Mouse (Mus musculus): ENCODE results near the gene Git2.

Gene Git2

DNA sequence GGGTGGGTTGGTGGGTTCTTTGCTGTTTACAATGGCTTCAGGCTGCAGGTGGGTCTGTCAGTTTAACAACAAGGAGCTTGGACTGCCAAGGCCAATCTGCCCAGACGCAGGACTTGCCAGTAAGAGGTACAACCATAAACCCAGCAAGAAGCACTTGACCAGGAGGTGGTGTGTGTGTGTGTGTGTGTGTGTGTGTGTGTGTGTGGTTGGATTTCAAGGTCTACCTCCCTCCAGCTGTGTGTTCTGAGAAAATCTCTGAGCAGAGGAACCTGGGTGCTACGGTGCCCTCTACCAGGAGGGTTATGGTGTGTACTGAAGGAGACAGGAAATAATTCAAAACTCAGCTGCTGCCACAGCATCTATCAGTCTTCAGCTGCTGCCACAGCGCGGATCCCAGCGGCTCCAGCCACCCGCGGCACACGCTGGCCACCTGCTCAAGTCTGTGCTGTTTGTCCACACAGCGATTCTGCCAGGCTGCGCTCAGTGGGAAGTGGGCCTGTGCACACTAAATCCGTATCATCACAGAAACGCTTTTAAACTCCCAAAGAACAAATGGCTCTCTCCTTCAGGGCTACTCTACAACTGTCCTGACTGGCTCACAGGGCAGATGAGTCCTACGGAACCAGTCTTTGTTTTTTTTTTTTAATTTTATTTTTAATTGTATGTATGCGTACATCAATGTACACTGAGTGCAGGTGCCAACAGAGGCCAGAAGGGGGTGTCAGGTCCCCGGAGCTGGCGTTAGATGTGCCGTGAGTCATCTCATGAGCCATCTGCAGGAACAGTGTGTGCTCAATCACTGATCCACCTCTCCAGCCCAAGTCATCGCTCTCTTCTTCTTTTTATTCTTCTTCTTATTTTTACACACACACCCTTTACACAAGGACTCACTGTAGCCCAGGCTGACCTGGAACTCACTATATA lies 10.2 kb downstream of the Git2 start:
- DNase-seq (ENCODE audit: low spot score) = no peak

DNA sequence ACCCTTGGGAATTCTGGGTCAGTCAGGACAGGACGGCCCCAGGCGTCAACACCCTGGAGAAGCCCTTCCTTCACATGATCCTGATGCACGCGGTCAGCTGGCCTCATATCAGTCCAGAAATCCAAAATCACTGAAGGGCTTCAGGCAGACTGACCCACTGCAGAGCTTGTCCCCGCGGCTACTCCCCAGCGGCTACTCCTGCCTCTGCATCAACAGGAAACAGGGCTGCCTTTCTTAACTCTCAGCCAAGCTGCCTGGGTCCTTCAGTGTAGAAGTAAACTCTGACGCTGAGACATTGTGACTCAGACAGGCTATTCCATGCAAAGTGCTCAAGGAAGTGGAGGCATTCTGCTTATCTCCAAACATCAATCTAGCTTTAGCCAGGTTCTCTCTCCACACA lies 13.3 kb downstream of the Git2 start:
- no peak for DNase-seq (ENCODE audit: low spot score)

DNA sequence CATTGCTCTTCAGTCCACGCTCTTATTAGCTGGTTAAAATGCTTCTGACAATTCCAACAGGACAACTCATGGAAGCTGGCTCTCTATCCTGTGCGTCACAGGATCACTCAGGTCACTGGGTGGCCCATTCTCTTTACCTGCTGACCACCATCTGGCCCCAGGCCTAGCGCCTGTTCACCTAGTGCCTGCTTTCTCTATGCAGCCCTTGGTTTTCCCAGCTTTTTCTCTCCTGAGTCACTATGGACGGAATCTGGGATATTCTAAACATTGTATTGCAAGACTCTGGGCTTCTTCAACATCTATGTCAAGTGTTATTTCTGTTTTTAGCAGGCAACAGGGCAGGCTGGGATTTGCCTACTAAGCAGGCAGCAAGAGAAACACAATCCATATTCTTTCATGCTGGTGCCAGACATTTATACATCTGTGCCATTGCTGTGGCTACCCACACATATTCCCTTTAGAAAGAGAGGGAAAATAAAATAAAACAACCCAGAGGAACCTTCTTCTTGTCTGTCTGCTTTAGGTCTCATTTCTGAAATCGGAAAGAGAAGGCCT lies 15.7 kb downstream of the Git2 start:
- DNase-seq (ENCODE audit: low spot score) = no peak

DNA sequence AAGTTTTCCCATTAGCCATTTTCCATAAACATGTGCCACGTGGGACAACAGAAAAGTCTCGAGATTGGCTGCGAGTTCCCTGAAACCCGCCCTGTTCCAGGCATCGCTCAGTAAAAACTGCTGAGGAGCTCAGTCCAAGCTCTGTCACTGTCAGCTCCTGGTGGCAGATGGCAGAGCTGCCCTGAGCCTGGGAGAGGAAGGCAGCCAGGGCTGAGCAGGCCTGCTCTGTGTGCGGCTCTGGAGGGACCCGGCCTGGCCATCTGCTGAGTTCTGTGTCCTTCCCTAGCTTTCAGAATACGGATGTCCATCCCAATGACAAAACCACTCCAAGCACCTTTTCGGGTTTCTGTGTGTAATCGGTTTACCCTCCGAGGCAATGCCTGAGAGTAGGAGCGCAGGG lies 21.9 kb downstream of the Git2 start:
- no peak for DNase-seq (ENCODE audit: low spot score)

GRCm38 (mm10) chr5:114752397-114752796 lies 22.9 kb downstream of the Git2 start:
- no peak for DNase-seq (ENCODE audit: low spot score)

GRCm38 (mm10) chr5:114750325-114750724 lies 25.0 kb downstream of the Git2 start:
- no peak for DNase-seq (ENCODE audit: low spot score)

- DNase-seq (ENCODE audit: low spot score) = no peak
Observed at GRCm38 (mm10) chr5:114747521-114747920, 27.8 kb downstream of the Git2 start.

DNA sequence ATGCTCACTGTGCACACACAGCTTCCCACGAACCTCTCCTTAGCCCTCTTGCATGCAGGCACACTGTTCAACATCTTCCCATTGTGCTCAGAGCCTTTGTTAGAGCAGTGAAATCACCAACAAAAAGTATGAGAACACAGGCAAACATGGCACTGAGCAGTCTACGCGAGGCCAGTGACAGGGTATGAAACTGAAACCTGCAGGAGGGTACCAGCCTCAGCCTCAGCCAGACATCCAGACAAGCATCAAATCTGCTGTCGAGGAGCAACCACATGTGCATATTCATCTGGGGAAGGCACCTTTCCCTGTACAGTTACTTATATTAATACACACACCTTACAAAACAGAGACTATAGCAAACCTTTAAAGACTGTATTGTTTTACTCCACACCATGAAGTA lies 28.4 kb downstream of the Git2 start:
- no peak for DNase-seq (ENCODE audit: low spot score)

- DNase-seq (ENCODE audit: low spot score) = no peak
Observed at GRCm38 (mm10) chr5:114745581-114745980, 29.7 kb downstream of the Git2 start.

- DNase-seq (ENCODE audit: low spot score) = no peak
Observed at GRCm38 (mm10) chr5:114743697-114744090, 31.6 kb downstream of the Git2 start.

GRCm38 (mm10) chr5:114742998-114743696 lies 32.2 kb downstream of the Git2 start:
- no peak for DNase-seq (ENCODE audit: low spot score)

DNA sequence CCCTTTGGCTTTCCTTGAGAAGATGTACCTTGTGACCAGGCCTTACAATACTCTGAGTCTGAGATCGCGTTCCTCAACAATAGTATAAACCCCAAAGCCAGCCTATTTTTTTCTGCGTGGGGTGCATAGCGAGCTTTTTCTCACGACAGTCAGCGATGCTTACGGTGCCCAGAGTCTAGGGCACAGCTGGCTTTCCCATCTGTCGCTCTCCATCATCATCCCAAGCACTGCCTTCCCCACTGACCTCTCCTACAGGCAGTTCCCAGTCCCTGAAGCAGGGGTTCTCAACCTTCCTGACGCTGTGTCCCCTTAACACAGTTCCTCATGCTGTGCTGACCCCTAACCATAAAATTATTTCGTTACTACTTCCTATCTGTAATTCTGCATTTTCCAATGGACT lies 32.7 kb downstream of the Git2 start:
- DNase-seq (ENCODE audit: low spot score) = no peak

DNA sequence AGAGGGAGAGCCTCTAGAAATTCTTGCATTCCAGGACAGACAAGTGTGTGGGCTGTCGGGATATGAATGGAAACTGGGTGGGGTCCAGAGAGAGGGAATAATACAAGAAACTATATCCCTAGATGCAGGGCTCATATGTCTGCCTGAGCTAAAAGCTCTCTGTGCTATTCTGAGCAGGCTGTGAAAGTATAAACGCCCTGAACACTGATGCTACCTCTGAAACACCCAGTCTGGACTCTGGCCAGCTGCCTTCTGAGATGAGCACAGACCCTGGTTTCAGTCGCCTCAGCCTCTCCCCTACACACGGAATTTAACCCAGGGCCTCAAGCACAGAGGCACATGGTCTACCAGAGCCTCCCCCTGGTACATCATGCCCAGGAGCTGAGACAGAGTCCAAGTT lies 34.7 kb downstream of the Git2 start:
- no peak for DNase-seq (ENCODE audit: low spot score)

GRCm38 (mm10) chr5:114738707-114739241 lies 36.5 kb downstream of the Git2 start:
- DNase-seq (ENCODE audit: low spot score) = no peak

DNA sequence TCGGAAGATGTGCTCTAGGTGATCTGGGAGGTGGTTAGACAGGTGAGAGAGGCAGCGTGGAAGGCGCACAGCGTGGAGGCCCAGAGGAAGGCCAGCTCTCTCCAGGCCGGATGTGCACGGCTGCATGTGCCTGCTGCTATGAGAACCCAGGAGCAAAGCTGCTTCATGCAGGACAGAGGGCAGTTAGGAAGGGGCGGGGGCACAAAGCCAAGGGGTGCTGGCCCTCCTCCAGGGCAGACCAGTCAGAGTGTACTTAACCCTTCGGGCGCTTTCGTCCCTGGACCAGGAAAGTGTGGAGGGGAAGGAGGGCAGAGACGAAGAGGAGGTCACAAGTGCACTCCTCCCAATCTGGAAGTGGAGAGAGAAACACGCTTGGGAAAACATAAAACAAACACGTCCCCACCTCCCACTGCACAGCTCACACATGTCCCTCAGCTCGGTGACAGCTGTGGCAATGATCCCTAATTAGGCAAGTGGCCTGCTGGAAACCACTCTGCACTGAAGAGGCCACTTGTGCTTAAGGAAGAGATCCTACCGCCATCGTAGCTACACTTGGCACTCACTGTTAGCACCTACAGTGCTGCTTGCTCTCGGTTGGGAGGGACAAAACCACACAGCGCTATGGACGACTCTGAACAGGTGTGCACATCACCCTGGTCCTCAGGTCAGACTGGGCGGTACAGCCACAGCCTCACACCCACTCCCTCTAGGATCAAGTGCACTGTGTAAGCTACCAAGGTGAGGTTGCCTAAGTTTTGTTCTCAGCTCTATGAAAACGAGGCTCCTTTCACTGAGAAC lies 38.0 kb downstream of the Git2 start:
- no peak for DNase-seq (ENCODE audit: low spot score)

GRCm38 (mm10) chr5:114733606-114734005 lies 41.7 kb downstream of the Git2 start:
- DNase-seq (ENCODE audit: low spot score) = no peak

- no peak for DNase-seq (ENCODE audit: low spot score)
Observed at GRCm38 (mm10) chr5:114731969-114732368, 43.3 kb downstream of the Git2 start.

DNA sequence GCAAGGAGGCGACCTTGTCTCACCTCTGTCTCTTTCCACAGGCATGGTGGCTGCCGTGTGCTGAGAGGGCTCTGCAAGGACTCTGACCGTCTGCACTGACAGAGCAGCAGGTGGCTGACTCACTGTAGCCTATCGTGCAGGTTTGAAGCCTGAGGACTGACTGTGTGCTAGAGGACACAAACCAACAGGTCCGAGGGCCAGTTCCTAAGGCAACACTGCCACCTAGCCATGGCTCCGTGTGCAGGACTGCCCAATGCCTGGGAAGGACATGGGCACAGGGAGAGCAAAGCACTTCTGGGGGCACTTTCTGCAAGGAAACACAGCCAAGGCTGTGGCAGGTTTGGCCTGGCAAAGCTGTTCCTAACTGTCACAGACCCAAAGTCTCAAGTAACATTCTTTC lies 43.8 kb downstream of the Git2 start:
- DNase-seq (ENCODE audit: low spot score) = no peak

DNA sequence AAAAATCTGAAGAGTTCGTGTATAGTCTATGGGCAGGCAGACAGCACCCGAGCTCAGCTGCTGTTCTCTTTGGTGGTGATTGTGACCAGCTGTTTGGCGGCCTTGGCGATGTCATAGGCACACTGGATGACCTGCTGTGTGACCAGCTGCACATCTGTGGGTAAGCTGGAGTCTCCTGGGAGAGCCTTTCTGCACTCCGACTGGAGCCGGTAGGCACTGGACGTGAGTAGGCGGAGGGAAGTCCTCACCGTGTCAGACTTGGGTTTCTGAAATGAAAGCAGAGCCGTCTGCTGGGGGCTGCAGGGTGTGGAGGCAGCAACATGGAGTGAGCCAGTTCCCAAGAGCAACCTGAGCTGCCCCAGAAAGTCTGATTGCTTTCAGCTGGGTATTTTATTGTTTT lies 45.2 kb downstream of the Git2 start:
- peak; percentile 45 for DNase-seq (ENCODE audit: low spot score)

GRCm38 (mm10) chr5:114728160-114728559 lies 47.2 kb downstream of the Git2 start:
- peak; percentile 69 for DNase-seq (ENCODE audit: low spot score)

DNA sequence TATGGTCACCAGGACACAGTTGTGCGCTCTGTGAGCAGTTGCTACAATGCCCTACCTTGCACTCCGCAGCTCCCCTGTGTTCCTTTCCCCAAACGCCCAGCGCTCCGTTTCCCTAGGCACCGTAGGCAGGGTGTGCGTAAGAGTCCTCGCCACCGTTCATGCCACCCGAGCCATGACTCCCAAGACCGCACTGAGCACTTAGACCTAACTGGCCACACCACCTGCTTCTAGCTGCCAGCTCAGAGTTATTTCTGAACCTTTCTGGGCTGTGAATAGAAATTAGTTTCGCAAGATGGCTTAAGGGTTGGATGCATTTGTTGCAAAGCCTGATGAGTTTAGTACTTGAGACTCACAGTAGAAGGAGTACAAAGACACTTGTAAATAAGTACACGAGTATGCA lies 52.5 kb downstream of the Git2 start:
- no peak for DNase-seq (ENCODE audit: low spot score)

- no peak for DNase-seq (ENCODE audit: low spot score)
Observed at GRCm38 (mm10) chr5:114721969-114722368, 53.3 kb downstream of the Git2 start.
